Mouse (Mus musculus): ENCODE measurements around the gene Klk4.

GRCm38 (mm10) chr7:43883547-43883946, 2.6 kb downstream of the Klk4 start:
- TF ChIP-seq CTCF (IDR thresholded peaks at IDR 0.05; ENCODE audit: extremely low read depth, insufficient read depth, low read length) (peak; percentile 54), POLR2A (IDR thresholded peaks at IDR 0.05; ENCODE audit: extremely low read depth, insufficient read depth, low read length) (no peak)
